Mouse (Mus musculus) B cell, adult 67 days (primary cell): ENCODE results near the gene Doc2a. TPM values are rescaled to one million over a fixed set of nuclear protein-coding genes. Genes with fewer than 3 reads are reported as not detected.

Experiments used
- total RNA-seq, 2 experiments: library from RNA; stranded (reverse); gene quantifications; 4 replicates each; pipeline ENCODE4 v1.2.4; 2023

The Doc2a gene
- not detected for total RNA-seq

GRCm38 (mm10) chr7:126847116-126847420 lies at the start of gene Doc2a:
Gene Doc2a, plus strand, starts transcription at chr7:126847416.

GRCm38 (mm10) chr7:126831539-126831938 lies 15.7 kb upstream of the Doc2a start, which contains the start of gene 4930451I11Rik:
Gene 4930451I11Rik, minus strand, starts transcription at chr7:126831639.

GRCm38 (mm10) chr7:126861429-126862130 lies 14.4 kb downstream of the Doc2a start, which contains the start of gene Hirip3:
Gene Hirip3, plus strand, starts transcription at chr7:126861972.

GRCm38 (mm10) chr7:126862147-126862784 lies 15.1 kb downstream of the Doc2a start, which contains the start of gene Ino80e:
Gene Ino80e, minus strand, starts transcription at chr7:126862377.

DNA sequence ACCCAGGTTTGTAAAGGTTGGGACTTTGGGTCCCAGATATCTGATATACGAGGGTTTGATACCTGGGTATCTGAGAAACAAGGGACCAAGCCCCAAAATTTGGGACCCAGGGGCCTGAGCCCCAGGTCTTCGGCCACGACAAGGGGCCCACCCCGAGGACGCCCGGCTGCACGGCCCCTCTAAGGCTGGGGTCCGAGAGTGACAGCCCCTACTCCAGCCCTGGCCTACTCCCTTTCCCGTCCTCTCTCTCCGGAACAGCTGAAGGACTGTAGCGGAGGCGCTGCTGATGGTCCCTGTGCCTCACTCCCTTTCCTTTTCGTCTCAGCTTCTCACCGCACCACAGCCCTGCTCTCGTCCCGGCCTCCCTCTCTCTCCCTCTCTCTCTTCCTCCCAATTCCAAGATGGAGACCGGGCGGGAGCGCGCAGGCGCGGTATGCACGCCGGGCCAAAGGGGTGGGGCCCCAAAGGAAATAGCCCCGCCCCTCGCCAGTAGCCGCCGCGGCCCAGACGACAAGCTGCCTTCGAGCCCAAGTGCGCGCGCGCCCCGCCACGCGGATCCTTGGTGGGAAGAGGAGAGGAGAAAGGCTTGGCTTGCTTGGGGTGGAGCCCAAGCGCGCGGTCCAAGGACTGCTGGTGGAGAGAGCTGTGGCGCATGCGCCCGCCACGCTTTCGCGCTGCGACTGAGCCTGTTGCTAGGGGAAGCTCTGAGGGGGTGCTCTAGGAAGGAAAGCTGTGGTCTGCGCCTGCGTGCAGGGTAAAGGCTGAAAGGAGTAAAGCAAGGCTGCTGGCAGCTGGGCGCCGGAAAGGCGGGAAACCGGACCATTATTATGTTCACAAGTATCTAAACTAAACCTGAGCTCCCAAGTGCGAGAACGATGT lies 37.3 kb downstream of the Doc2a start, which contains the start of gene Taok2:
Gene Taok2 (minus strand): TSS at position 418 of the 879 bp plus-strand sequence.

Other genes with a start within 250 kb of the Doc2a start
- not detected for gene Nupr1, start 216.6 kb upstream of the Doc2a start, total RNA-seq
- 10 to 100 TPM; 71.9 to 77.9 TPM for gene Sgf29, start 198.1 kb upstream of the Doc2a start, total RNA-seq
- gene Sult1a1, start 171.0 kb upstream of the Doc2a start, total RNA-seq, result not detected
- gene Bola2, start 152.0 kb upstream of the Doc2a start, total RNA-seq, result 10 to 100 TPM; 96.7 to 97.7 TPM
- gene Slx1b, start 151.6 kb upstream of the Doc2a start, total RNA-seq, result 1 to 10 TPM; 6.6 to 10.0 TPM
- 1,000 to 10,000 TPM; 1,399 to 1,442 TPM for gene Coro1a, start 139.6 kb upstream of the Doc2a start, total RNA-seq
- gene Mapk3, start 87.8 kb upstream of the Doc2a start, total RNA-seq, result 10 to 100 TPM; 44.4 to 44.7 TPM
- gene Gdpd3, start 81.1 kb upstream of the Doc2a start, total RNA-seq, result 1 to 10 TPM; 2.8 to 5.7 TPM
- gene Ypel3, start 70.5 kb upstream of the Doc2a start, total RNA-seq, result 100 to 1,000 TPM; 274 to 280 TPM
- gene Tbx6, start 65.9 kb upstream of the Doc2a start, total RNA-seq, result 10 to 100 TPM; 11.8 to 12.3 TPM
- 100 to 1,000 TPM; 276 to 290 TPM for gene Ppp4c, start 54.9 kb upstream of the Doc2a start, total RNA-seq
- not detected for gene Fam57b, start 49.7 kb upstream of the Doc2a start, total RNA-seq
- gene 4930451I11Rik, start 15.8 kb upstream of the Doc2a start, total RNA-seq, result not detected
- 10 to 100 TPM; 26.6 to 34.7 TPM for gene Hirip3, start 14.6 kb downstream of the Doc2a start, total RNA-seq
- 10 to 100 TPM; 93.9 to 94.9 TPM for gene Ino80e, start 15.0 kb downstream of the Doc2a start, total RNA-seq
- 100 to 1,000 TPM in 1 of 2 experiments, 10 to 100 TPM in 1; 99.5 to 101 TPM for gene Taok2, start 37.3 kb downstream of the Doc2a start, total RNA-seq
- gene Tmem219, start 75.5 kb downstream of the Doc2a start, total RNA-seq, result 10 to 100 TPM; 48.7 to 52.4 TPM
- 10 to 100 TPM; 43.5 to 46.3 TPM for gene Kctd13, start 81.5 kb downstream of the Doc2a start, total RNA-seq
- not detected for gene Asphd1, start 102.2 kb downstream of the Doc2a start, total RNA-seq
- gene Sez6l2, start 103.1 kb downstream of the Doc2a start, total RNA-seq, result 1 to 10 TPM; 6.3 to 7.0 TPM
- gene Cdipt, start 128.5 kb downstream of the Doc2a start, total RNA-seq, result 10 to 100 TPM; 78.8 to 82.2 TPM
- 1 to 10 TPM in 1 of 2 experiments, under 1 TPM in 1; 0.81 to 1.7 TPM for gene Cdiptos, start 128.7 kb downstream of the Doc2a start, total RNA-seq
- 10 to 100 TPM; 48.6 to 50.8 TPM for gene Mvp, start 167.2 kb downstream of the Doc2a start, total RNA-seq
- gene Pagr1b, start 169.1 kb downstream of the Doc2a start, total RNA-seq, result 1 to 10 TPM in 1 of 2 experiments, not detected in 1; 2.8 TPM
- 10 to 100 TPM in 1 of 2 experiments, 1 to 10 TPM in 1; 4.6 to 47.0 TPM for gene Pagr1a, start 169.9 kb downstream of the Doc2a start, total RNA-seq
- 10 to 100 TPM; 16.6 to 46.2 TPM for gene Gm42742, start 173.7 kb downstream of the Doc2a start, total RNA-seq
- 1 to 10 TPM; 1.2 to 1.9 TPM for gene Prrt2, start 173.8 kb downstream of the Doc2a start, total RNA-seq
- gene Maz, start 179.6 kb downstream of the Doc2a start, total RNA-seq, result 100 to 1,000 TPM; 251 to 254 TPM
- gene Kif22, start 195.1 kb downstream of the Doc2a start, total RNA-seq, result 1 to 10 TPM; 3.1 to 4.2 TPM
- not detected for gene Zg16, start 239.9 kb downstream of the Doc2a start, total RNA-seq
- 10 to 100 TPM; 69.0 to 74.5 TPM for gene AI467606, start 243.9 kb downstream of the Doc2a start, total RNA-seq